Mouse (Mus musculus): Measurements from ENCODE around the gene Camsap1. TPM values are rescaled to one million over a fixed set of nuclear protein-coding genes. Genes with fewer than 3 reads are reported as not detected.

The Camsap1 gene
- polyA plus RNA-seq, 1 experiment from 2014 or later: 95.9 TPM

- H3K4me3 ChIP-seq (replicated peaks; ENCODE audit: low read depth, low read length): no peak overlapping the region
Measured at GRCm38 (mm10) chr2:26019923-26020322, 36.8 kb upstream of the Camsap1 start.

GRCm38 (mm10) chr2:26017326-26017725 is 34.2 kb upstream of the Camsap1 start:
- no peak overlapping the region for H3K4me3 ChIP-seq (replicated peaks; ENCODE audit: low read depth, low read length)
- DNase-seq (no peak), ATAC-seq (ENCODE audit: low FRiP score, low TSS enrichment) (no peak)
- 86% methylated on average over 4 of the region's 4 CpGs for WGBS
- H3K9me3 ChIP-seq (ENCODE audit: control insufficient read depth, low read length): no peaks in the 10 kb centered on the region
- H3K9ac ChIP-seq (replicated peaks; ENCODE audit: low read length): no peak overlapping the region
- peaks cover 7% of the 10 kb centered on the region for H3K4me1 ChIP-seq (ENCODE audit: control insufficient read depth, insufficient read depth, low read length)
- no peak overlapping the region for H3K27ac ChIP-seq (replicated peaks; ENCODE audit: low read depth, low read length)
- peaks cover 35% of the 10 kb centered on the region for H3K36me3 ChIP-seq (ENCODE audit: control insufficient read depth, insufficient read depth, low read length)
- no peaks in the 10 kb centered on the region for H3K27me3 ChIP-seq (ENCODE audit: control insufficient read depth, insufficient read depth, low read length)
- H3K4me2 ChIP-seq (ENCODE audit: low read length): no peak overlapping the region

More at GRCm38 (mm10) chr2:26019923-26020322, 36.8 kb upstream of the Camsap1 start:
- peaks cover 11% of the 10 kb centered on the region for H3K36me3 ChIP-seq (ENCODE audit: control insufficient read depth, insufficient read depth, low read length)
- no peak overlapping the region for H3K9ac ChIP-seq (replicated peaks; ENCODE audit: low read length)
- H3K4me1 ChIP-seq (ENCODE audit: control insufficient read depth, insufficient read depth, low read length): peaks cover 7% of the 10 kb centered on the region
- H3K27me3 ChIP-seq (ENCODE audit: control insufficient read depth, insufficient read depth, low read length): no peaks in the 10 kb centered on the region
- 85% methylated on average over 3 of the region's 3 CpGs for WGBS
- H3K4me2 ChIP-seq (ENCODE audit: low read length): no peak overlapping the region
- DNase-seq (no peak), ATAC-seq (ENCODE audit: low FRiP score, low TSS enrichment) (no peak)
- H3K9me3 ChIP-seq (ENCODE audit: control insufficient read depth, low read length): no peaks in the 10 kb centered on the region
- no peak overlapping the region for H3K27ac ChIP-seq (replicated peaks; ENCODE audit: low read depth, low read length)

DNA sequence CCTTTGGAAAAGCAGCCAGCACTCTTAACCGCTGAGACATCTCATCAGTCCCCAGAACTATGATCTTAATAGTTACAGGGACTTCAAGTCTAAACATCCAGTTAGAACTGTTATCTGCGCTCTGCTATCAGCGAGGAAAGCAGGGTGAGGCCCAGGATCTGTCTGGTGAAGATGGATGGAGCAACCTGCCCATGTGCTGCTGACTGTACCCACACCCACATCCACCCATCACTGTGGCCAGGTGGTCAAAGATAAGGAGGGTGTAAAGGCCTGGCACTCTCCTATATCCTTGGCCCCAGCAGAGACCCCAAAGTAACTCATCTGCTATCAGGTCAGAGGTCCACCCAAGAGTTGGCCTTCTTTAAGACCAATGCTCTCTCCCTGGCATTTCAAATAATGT is 30.6 kb upstream of the Camsap1 start:
- H3K9ac ChIP-seq (replicated peaks; ENCODE audit: low read length): no peak overlapping the region
- no peaks in the 10 kb centered on the region for H3K4me1 ChIP-seq (ENCODE audit: control insufficient read depth, insufficient read depth, low read length)
- peaks cover 71% of the 10 kb centered on the region for H3K36me3 ChIP-seq (ENCODE audit: control insufficient read depth, insufficient read depth, low read length)
- H3K4me3 ChIP-seq (replicated peaks; ENCODE audit: low read depth, low read length): no peak overlapping the region
- H3K9me3 ChIP-seq (ENCODE audit: control insufficient read depth, low read length): no peaks in the 10 kb centered on the region
- ATAC-seq (ENCODE audit: low FRiP score, low TSS enrichment) (no peak), DNase-seq (no peak)
- H3K27ac ChIP-seq (replicated peaks; ENCODE audit: low read depth, low read length): no peak overlapping the region
- H3K27me3 ChIP-seq (ENCODE audit: control insufficient read depth, insufficient read depth, low read length): no peaks in the 10 kb centered on the region
- 96% methylated on average over 3 of the region's 3 CpGs for WGBS
- H3K4me2 ChIP-seq (ENCODE audit: low read length): no peak overlapping the region

DNA sequence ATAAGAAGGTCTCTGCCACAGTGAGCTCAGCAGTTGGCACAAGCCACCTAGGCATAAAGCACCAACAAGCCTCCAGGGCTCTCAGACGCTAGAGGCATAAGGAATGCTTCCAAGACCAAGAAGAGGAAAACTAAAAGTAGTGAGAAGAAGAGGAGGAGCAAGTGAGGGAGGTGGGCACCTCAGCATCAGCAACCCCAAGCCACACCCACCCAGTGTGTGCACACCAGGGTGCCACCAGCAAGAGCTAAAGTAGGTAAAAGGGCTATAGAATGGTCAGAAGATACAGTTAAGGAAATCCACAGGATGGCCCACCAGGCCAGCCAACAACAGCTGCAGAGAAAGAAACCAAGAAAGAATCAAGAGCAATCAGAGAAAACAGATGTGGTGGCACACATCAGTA is 28.3 kb upstream of the Camsap1 start:
- Histone ChIP-seq H3K4me1 (ENCODE audit: control insufficient read depth, insufficient read depth, low read length) (no peaks in the 10 kb centered on the region), H3K4me2 (ENCODE audit: low read length) (no peak overlapping the region), H3K36me3 (ENCODE audit: control insufficient read depth, insufficient read depth, low read length) (peaks cover 93% of the 10 kb centered on the region), H3K27me3 (ENCODE audit: control insufficient read depth, insufficient read depth, low read length) (no peaks in the 10 kb centered on the region), H3K9me3 (ENCODE audit: control insufficient read depth, low read length) (no peaks in the 10 kb centered on the region), H3K9ac (replicated peaks; ENCODE audit: low read length) (no peak overlapping the region), H3K27ac (replicated peaks; ENCODE audit: low read depth, low read length) (no peak overlapping the region), H3K4me3 (replicated peaks; ENCODE audit: low read depth, low read length) (no peak overlapping the region)
- WGBS: 78% methylated on average over 1 of the region's 1 CpGs
- ATAC-seq (ENCODE audit: low FRiP score, low TSS enrichment): no peak
- DNase-seq: no peak

GRCm38 (mm10) chr2:26002001-26002400 is 18.9 kb upstream of the Camsap1 start:
- H3K27ac ChIP-seq (replicated peaks; ENCODE audit: low read depth, low read length): no peak overlapping the region
- H3K36me3 ChIP-seq (ENCODE audit: control insufficient read depth, insufficient read depth, low read length): peaks cover 85% of the 10 kb centered on the region
- no peaks in the 10 kb centered on the region for H3K4me1 ChIP-seq (ENCODE audit: control insufficient read depth, insufficient read depth, low read length)
- no peaks in the 10 kb centered on the region for H3K27me3 ChIP-seq (ENCODE audit: control insufficient read depth, insufficient read depth, low read length)
- no peak for DNase-seq
- no peak overlapping the region for H3K9ac ChIP-seq (replicated peaks; ENCODE audit: low read length)
- H3K4me2 ChIP-seq (ENCODE audit: low read length): no peak overlapping the region
- no peak overlapping the region for H3K4me3 ChIP-seq (replicated peaks; ENCODE audit: low read depth, low read length)
- 89% methylated on average over 2 of the region's 2 CpGs for WGBS
- H3K9me3 ChIP-seq (ENCODE audit: control insufficient read depth, low read length): no peaks in the 10 kb centered on the region
- ATAC-seq (ENCODE audit: low FRiP score, low TSS enrichment): no peak

- ATAC-seq (ENCODE audit: low FRiP score, low TSS enrichment): no peak
- no peaks in the 10 kb centered on the region for H3K27me3 ChIP-seq (ENCODE audit: control insufficient read depth, insufficient read depth, low read length)
Measured at GRCm38 (mm10) chr2:26001136-26001535, 18.1 kb upstream of the Camsap1 start.

GRCm38 (mm10) chr2:25997716-25998115 is 14.6 kb upstream of the Camsap1 start:
- no peaks in the 10 kb centered on the region for H3K4me1 ChIP-seq (ENCODE audit: control insufficient read depth, insufficient read depth, low read length)
- H3K9me3 ChIP-seq (ENCODE audit: control insufficient read depth, low read length): no peaks in the 10 kb centered on the region
- DNase-seq (no peak), ATAC-seq (ENCODE audit: low FRiP score, low TSS enrichment) (no peak)
- peaks cover 57% of the 10 kb centered on the region for H3K36me3 ChIP-seq (ENCODE audit: control insufficient read depth, insufficient read depth, low read length)
- H3K27ac ChIP-seq (replicated peaks; ENCODE audit: low read depth, low read length): no peak overlapping the region
- no peaks in the 10 kb centered on the region for H3K27me3 ChIP-seq (ENCODE audit: control insufficient read depth, insufficient read depth, low read length)
- no peak overlapping the region for H3K4me3 ChIP-seq (replicated peaks; ENCODE audit: low read depth, low read length)
- H3K4me2 ChIP-seq (ENCODE audit: low read length): no peak overlapping the region
- H3K9ac ChIP-seq (replicated peaks; ENCODE audit: low read length): no peak overlapping the region
- 99% methylated on average over 3 of the region's 3 CpGs for WGBS

More at GRCm38 (mm10) chr2:26001136-26001535, 18.1 kb upstream of the Camsap1 start:
- 94% methylated on average over 5 of the region's 5 CpGs for WGBS
- no peaks in the 10 kb centered on the region for H3K9me3 ChIP-seq (ENCODE audit: control insufficient read depth, low read length)
- no peak overlapping the region for H3K4me3 ChIP-seq (replicated peaks; ENCODE audit: low read depth, low read length)
- H3K4me2 ChIP-seq (ENCODE audit: low read length): no peak overlapping the region
- H3K36me3 ChIP-seq (ENCODE audit: control insufficient read depth, insufficient read depth, low read length): peaks cover 84% of the 10 kb centered on the region
- H3K27ac ChIP-seq (replicated peaks; ENCODE audit: low read depth, low read length): no peak overlapping the region
- no peak overlapping the region for H3K9ac ChIP-seq (replicated peaks; ENCODE audit: low read length)
- no peak for DNase-seq
- H3K4me1 ChIP-seq (ENCODE audit: control insufficient read depth, insufficient read depth, low read length): no peaks in the 10 kb centered on the region

DNA sequence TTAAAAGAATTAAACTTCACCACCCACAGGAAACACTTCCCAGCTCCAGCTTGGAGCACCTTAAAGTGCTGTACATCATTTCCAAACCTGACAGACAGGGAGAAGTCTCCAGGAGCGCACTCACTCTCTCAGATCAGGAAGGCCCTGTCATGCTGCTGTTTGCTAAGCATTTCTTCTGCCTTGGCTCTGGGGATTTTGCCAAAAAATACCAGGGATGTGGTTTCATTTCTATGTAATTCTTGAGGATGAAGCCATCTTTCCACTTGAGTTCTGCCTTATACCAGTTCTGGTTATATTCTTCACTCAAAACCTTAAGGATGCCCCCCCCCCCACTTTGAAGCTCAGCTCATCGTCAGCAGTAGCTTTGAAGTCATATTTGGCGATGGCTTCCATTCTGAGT is 11.7 kb upstream of the Camsap1 start:
- 87% methylated on average over 3 of the region's 3 CpGs for WGBS
- Histone ChIP-seq H3K9me3 (ENCODE audit: control insufficient read depth, low read length) (no peaks in the 10 kb centered on the region), H3K27ac (replicated peaks; ENCODE audit: low read depth, low read length) (no peak overlapping the region), H3K27me3 (ENCODE audit: control insufficient read depth, insufficient read depth, low read length) (no peaks in the 10 kb centered on the region), H3K36me3 (ENCODE audit: control insufficient read depth, insufficient read depth, low read length) (peaks cover 34% of the 10 kb centered on the region), H3K4me3 (replicated peaks; ENCODE audit: low read depth, low read length) (no peak overlapping the region), H3K4me1 (ENCODE audit: control insufficient read depth, insufficient read depth, low read length) (no peaks in the 10 kb centered on the region), H3K9ac (replicated peaks; ENCODE audit: low read length) (no peak overlapping the region), H3K4me2 (ENCODE audit: low read length) (no peak overlapping the region)
- ATAC-seq (ENCODE audit: low FRiP score, low TSS enrichment) (no peak), DNase-seq (no peak)

DNA sequence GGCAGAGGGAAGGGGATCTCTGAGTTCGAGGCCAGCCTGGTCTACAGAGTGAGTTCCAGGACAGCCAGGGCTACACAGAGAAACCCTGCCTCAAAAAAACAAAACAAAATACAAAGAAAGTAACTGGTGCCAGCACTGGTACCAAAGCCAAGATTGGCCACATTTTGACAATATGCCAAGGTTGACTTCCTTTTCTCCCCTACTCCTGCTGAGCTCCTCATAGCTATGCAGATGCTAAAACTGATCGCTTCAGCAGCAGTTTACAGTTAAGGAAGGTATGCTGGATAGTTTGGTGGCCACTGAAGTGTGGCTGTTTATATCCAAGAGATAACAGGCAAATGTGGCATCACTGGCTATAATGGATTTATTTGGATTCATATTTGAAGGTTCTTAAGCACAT is 9.2 kb upstream of the Camsap1 start:
- Histone ChIP-seq H3K27ac (replicated peaks; ENCODE audit: low read depth, low read length) (no peak overlapping the region), H3K4me1 (ENCODE audit: control insufficient read depth, insufficient read depth, low read length) (no peaks in the 10 kb centered on the region), H3K4me3 (replicated peaks; ENCODE audit: low read depth, low read length) (no peak overlapping the region), H3K9me3 (ENCODE audit: control insufficient read depth, low read length) (no peaks in the 10 kb centered on the region), H3K4me2 (ENCODE audit: low read length) (no peak overlapping the region), H3K9ac (replicated peaks; ENCODE audit: low read length) (no peak overlapping the region), H3K36me3 (ENCODE audit: control insufficient read depth, insufficient read depth, low read length) (peaks cover 14% of the 10 kb centered on the region), H3K27me3 (ENCODE audit: control insufficient read depth, insufficient read depth, low read length) (no peaks in the 10 kb centered on the region)
- ATAC-seq (ENCODE audit: low FRiP score, low TSS enrichment) (no peak), DNase-seq (no peak)
- WGBS: 76% methylated on average over 2 of the region's 2 CpGs

Measured in midbrain, embryonic 14.5 days (tissue).